Mouse (Mus musculus): ENCODE measurements around the gene Alox5.

Gene Alox5

GRCm38 (mm10) chr6:116419699-116420098 is 41.3 kb downstream of the Alox5 start:
- in situ Hi-C loops (cut with MboI; ENCODE audit: unreplicated experiment in 2 of 2): loop anchor here in 1 of 2 experiments (5.0 to 10.0 kb wide), 3 partner anchors 137 to 1405 kb away; no protein-coding TSS in a partner anchor

- in situ Hi-C loops (cut with MboI; ENCODE audit: unreplicated experiment in 2 of 2): no loop called here
These were observed 42.5 kb downstream of the Alox5 start for GRCm38 (mm10) chr6:116418487-116418886.

GRCm38 (mm10) chr6:116417518-116418315 is 43.3 kb downstream of the Alox5 start:
- in situ Hi-C loops (cut with MboI; ENCODE audit: unreplicated experiment in 2 of 2): no loop called here

GRCm38 (mm10) chr6:116416000-116416552 is 44.9 kb downstream of the Alox5 start:
- in situ Hi-C loops (cut with MboI; ENCODE audit: unreplicated experiment in 2 of 2): no loop called here

GRCm38 (mm10) chr6:116415126-116415676 is 45.8 kb downstream of the Alox5 start:
- in situ Hi-C loops (cut with MboI; ENCODE audit: unreplicated experiment in 2 of 2): no loop called here

GRCm38 (mm10) chr6:116412546-116413325 is 48.2 kb downstream of the Alox5 start:
- in situ Hi-C loops (cut with MboI; ENCODE audit: unreplicated experiment in 2 of 2): no loop called here

- in situ Hi-C loops (cut with MboI; ENCODE audit: unreplicated experiment in 2 of 2): no loop called here
These were observed 49.3 kb downstream of the Alox5 start for GRCm38 (mm10) chr6:116411716-116412115.

GRCm38 (mm10) chr6:116410436-116410835 is 50.5 kb downstream of the Alox5 start:
- in situ Hi-C loops (cut with MboI; ENCODE audit: unreplicated experiment in 2 of 2): no loop called here

- in situ Hi-C loops (cut with MboI; ENCODE audit: unreplicated experiment in 2 of 2): no loop called here
These were observed 52.9 kb downstream of the Alox5 start for GRCm38 (mm10) chr6:116407956-116408657.

GRCm38 (mm10) chr6:116407216-116407615 is 53.8 kb downstream of the Alox5 start:
- in situ Hi-C loops (cut with MboI; ENCODE audit: unreplicated experiment in 2 of 2): no loop called here

GRCm38 (mm10) chr6:116406680-116407079 is 54.3 kb downstream of the Alox5 start:
- in situ Hi-C loops (cut with MboI; ENCODE audit: unreplicated experiment in 2 of 2): no loop called here

- in situ Hi-C loops (cut with MboI; ENCODE audit: unreplicated experiment in 2 of 2): no loop called here
These were observed 54.8 kb downstream of the Alox5 start for GRCm38 (mm10) chr6:116406152-116406551.

GRCm38 (mm10) chr6:116405715-116406114 is 55.3 kb downstream of the Alox5 start:
- in situ Hi-C loops (cut with MboI; ENCODE audit: unreplicated experiment in 2 of 2): no loop called here

GRCm38 (mm10) chr6:116405243-116405642 is 55.7 kb downstream of the Alox5 start:
- in situ Hi-C loops (cut with MboI; ENCODE audit: unreplicated experiment in 2 of 2): no loop called here

- in situ Hi-C loops (cut with MboI; ENCODE audit: unreplicated experiment in 2 of 2): no loop called here
These were observed 58.6 kb downstream of the Alox5 start for GRCm38 (mm10) chr6:116402426-116402825.

- in situ Hi-C loops (cut with MboI; ENCODE audit: unreplicated experiment in 2 of 2): no loop called here
These were observed 59.1 kb downstream of the Alox5 start for GRCm38 (mm10) chr6:116401746-116402423.

- in situ Hi-C loops (cut with MboI; ENCODE audit: unreplicated experiment in 2 of 2): no loop called here
These were observed 62.8 kb downstream of the Alox5 start for GRCm38 (mm10) chr6:116398136-116398535.

- in situ Hi-C loops (cut with MboI; ENCODE audit: unreplicated experiment in 2 of 2): no loop called here
These were observed 63.4 kb downstream of the Alox5 start for GRCm38 (mm10) chr6:116397621-116398020.

GRCm38 (mm10) chr6:116394916-116395648 is 65.9 kb downstream of the Alox5 start:
- in situ Hi-C loops (cut with MboI; ENCODE audit: unreplicated experiment in 2 of 2): no loop called here
